Mouse (Mus musculus) hindbrain, embryonic 14.5 days (tissue): Measurements from ENCODE around the gene Hacl1. TPM values are rescaled to one million over a fixed set of nuclear protein-coding genes. Genes with fewer than 3 reads are reported as not detected.

Source experiments
- ATAC-seq: fragments of 200-750 bp; cut with Nextera tagmentation; 2 replicates; pipeline ENCODE4 v1.8.0; 2017; ENCODE audit warnings: moderate number of reproducible peaks, mild to moderate bottlenecking, moderate TSS enrichment, moderate library complexity; ENCODE audit not compliant: low FRiP score
- DNase-seq: peaks from one replicate; pipeline ENCODE4 v3.0.0-alpha.2; 2015; ENCODE audit warnings: low spot score
- H3K27ac ChIP-seq: fragments of 300-500 bp; sonication (generic); 2 replicates; pipeline ENCODE4 v1.5.1; 2014; ENCODE audit warnings: mild to moderate bottlenecking, moderate library complexity
- H3K27me3 ChIP-seq: fragments of 300-500 bp; sonication (generic); 2 replicates; pipeline ENCODE4 v1.6.1; 2014; ENCODE audit warnings: mild to moderate bottlenecking, low read length, mixed read lengths; ENCODE audit not compliant: control insufficient read depth, insufficient read depth
- H3K36me3 ChIP-seq: fragments of 300-500 bp; sonication (generic); replicated peaks from 2 replicates; pipeline ENCODE4 v1.6.1; 2014; ENCODE audit not compliant: control insufficient read depth, insufficient read depth
- H3K4me1 ChIP-seq: fragments of 300-500 bp; sonication (generic); replicated peaks from 2 replicates; pipeline ENCODE4 v1.6.1; 2014; ENCODE audit warnings: antibody characterized with exemption, low read length, mixed read lengths; ENCODE audit not compliant: control insufficient read depth, insufficient read depth
- H3K4me2 ChIP-seq: fragments of 300-500 bp; sonication (generic); replicated peaks from 2 replicates; pipeline ENCODE4 v1.6.1; 2014; ENCODE audit warnings: mild to moderate bottlenecking, moderate library complexity
- H3K4me3 ChIP-seq: fragments of 300-500 bp; sonication (generic); replicated peaks from 2 replicates; pipeline ENCODE4 v1.5.1; 2014; ENCODE audit warnings: mild to moderate bottlenecking, low read length
- H3K9ac ChIP-seq: fragments of 300-500 bp; sonication (generic); 2 replicates; pipeline ENCODE4 v1.6.1; 2014
- H3K9me3 ChIP-seq: fragments of 300-500 bp; sonication (generic); 2 replicates; pipeline ENCODE4 v1.6.1; 2016; ENCODE audit warnings: low read length; ENCODE audit not compliant: control insufficient read depth
- WGBS: fragments of 180-500 bp; shearing (Covaris S2); extraction: QIAGEN DNeasy Blood & Tissue Kit; methylation state at CpG from one replicate; pipeline ENCODE4 v1.1.7; 2014; 5-methylcytosine and 5-hydroxymethylcytosine counted together
- polyA plus RNA-seq: library from polyadenylated mRNA; unstranded; fragments of >200 nt; fragmentation: Nextera tagmentation; extraction: Ambion mirVana; gene quantifications from 2 replicates; pipeline ENCODE4 v1.2.1, GENCODE M21; 2014

Hacl1 gene
- polyA plus RNA-seq, 1 experiment from 2014 or later = 13.4 TPM

DNA sequence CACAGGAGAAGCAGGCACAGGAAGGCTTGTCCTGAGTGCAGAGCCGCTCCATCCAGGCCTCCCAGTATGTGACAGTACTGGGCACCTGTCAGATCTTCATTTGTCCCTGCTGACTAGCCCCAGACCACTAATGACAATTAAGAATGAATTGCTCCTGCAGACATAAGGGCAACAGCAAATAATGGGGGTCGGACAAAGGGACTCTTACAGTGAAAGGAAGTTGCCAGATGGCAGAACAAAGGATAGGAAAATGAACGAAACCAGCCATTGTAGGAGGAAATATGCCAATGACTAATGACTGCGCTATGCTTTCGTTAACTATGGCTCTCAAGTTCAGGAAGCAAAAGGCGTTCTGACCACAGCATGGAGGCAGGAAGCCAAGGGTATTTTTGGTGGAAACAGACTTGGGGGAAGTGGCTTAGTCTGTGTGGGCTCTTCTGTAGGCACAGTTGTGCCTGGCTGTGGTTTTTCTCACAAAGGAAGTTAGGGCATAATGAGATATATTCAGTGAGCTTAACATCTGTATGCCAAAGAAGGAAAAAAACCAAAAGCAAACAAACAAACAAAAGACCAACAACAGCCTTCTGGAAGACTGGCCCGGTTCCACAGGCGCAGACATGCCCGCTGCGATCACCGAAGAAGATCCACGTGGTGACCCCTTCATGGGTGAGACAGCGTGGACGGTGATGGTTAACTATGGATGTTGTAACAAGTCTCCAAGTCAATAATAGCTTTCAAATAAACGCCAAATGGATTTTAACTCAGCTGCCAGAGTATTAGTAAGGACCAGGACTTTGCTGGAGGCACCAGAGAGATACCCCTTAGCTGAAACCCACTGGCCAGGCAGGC is 28.8 kb upstream of the Hacl1 start:
- Histone ChIP-seq H3K4me1 (peaks cover 18% of the 10 kb centered on the region), H3K27me3 (no peaks in the 10 kb centered on the region), H3K4me3 (no peak overlapping the region), H3K27ac (peak overlapping the region; percentile 55), H3K4me2 (no peak overlapping the region), H3K9ac (no peak overlapping the region), H3K9me3 (no peaks in the 10 kb centered on the region), H3K36me3 (no peaks in the 10 kb centered on the region)
- DNase-seq = peak; percentile 30
- ATAC-seq = peak; percentile 58
- WGBS = 48% methylated on average over 15 of the region's 15 CpGs

DNA sequence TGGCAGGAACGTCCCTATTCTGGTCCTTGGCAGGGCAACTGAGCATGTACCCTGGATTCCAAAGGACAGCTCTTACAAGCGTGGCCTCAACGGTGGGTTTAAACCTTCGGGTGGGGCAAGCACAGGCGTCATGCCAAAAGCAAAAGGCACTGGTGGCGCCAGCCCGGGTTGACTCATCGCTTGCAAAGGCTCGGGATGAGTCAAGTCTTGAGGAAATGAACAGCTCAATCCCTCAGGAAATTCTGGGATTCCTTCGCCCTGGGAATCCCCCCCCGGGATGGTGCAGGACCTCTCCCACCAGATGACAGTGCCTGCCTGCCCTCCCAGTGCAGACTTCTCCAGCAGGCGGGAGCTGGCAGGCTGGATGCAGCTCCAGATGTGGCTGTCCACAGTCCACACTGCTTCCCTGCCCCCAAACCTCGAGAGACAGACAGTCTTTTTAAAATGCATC is 28.1 kb upstream of the Hacl1 start:
- no peak overlapping the region for H3K4me2 ChIP-seq
- no peaks in the 10 kb centered on the region for H3K9me3 ChIP-seq
- ATAC-seq = peak; percentile 26; the same call in 1 of the 2 replicates
- H3K4me1 ChIP-seq = peaks cover 24% of the 10 kb centered on the region
- H3K27ac ChIP-seq = peak overlapping the region; percentile 55
- 38% methylated on average over 13 of the region's 13 CpGs for WGBS
- no peaks in the 10 kb centered on the region for H3K27me3 ChIP-seq
- no peak overlapping the region for H3K9ac ChIP-seq
- no peak for DNase-seq
- H3K36me3 ChIP-seq = no peaks in the 10 kb centered on the region
- H3K4me3 ChIP-seq = no peak overlapping the region

DNA sequence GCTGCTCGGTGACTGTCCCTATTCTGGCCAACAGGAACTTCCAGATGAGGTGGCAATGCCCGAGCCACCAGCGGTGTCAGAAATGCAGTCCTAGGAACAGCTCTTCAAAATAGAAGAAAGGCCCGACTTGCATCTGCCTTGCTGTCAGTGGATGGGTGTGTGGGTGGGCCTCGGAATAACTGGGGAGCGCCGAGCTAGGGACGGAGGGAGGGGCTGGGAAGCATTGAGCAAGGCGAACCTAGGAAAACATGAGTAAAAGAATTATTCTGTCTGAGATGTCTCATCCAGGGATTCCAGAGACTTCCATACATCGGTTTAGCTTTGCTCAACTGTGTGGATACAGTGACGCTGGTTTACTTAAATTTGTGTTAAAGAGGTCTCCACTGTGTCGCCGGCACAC is 27.2 kb upstream of the Hacl1 start:
- ATAC-seq = no peak
- H3K4me3 ChIP-seq = no peak overlapping the region
- WGBS = 79% methylated on average over 13 of the region's 13 CpGs
- H3K4me2 ChIP-seq = no peak overlapping the region
- H3K36me3 ChIP-seq = no peaks in the 10 kb centered on the region
- no peaks in the 10 kb centered on the region for H3K9me3 ChIP-seq
- H3K4me1 ChIP-seq = peaks cover 31% of the 10 kb centered on the region
- no peaks in the 10 kb centered on the region for H3K27me3 ChIP-seq
- 0 out of 2 replicates have a peak overlapping the region, but pooled peaks have one; percentile 9 for H3K27ac ChIP-seq
- H3K9ac ChIP-seq = no peak overlapping the region
- no peak for DNase-seq

DNA sequence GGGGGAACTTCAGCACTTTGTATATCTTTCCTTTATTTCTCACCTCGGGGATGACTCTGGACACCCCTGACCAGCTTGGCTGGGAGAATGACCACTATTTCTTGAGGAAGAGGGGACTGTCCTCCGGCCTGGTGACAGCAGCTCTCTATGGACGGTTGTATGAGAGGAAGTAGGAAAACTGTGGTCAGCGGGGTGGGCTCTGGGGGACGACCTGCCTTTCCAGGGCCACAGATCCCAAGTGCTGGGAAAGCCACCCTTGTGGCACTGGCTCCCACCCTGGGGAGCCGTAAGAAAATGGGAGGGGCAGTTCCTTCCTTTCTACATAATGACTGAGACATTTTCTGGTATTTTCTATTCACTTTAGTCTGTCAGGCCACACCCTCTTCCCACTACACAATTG is 26.7 kb upstream of the Hacl1 start:
- Histone ChIP-seq H3K9me3 (no peaks in the 10 kb centered on the region), H3K4me3 (no peak overlapping the region), H3K36me3 (no peaks in the 10 kb centered on the region), H3K4me2 (no peak overlapping the region), H3K4me1 (peaks cover 37% of the 10 kb centered on the region), H3K9ac (no peak overlapping the region), H3K27ac (no peak overlapping the region), H3K27me3 (no peaks in the 10 kb centered on the region)
- no peak for ATAC-seq
- DNase-seq = no peak
- 93% methylated on average over 6 of the region's 6 CpGs for WGBS

GRCm38 (mm10) chr14:31666931-31667705 is 26.0 kb upstream of the Hacl1 start:
- Histone ChIP-seq H3K9me3 (no peaks in the 10 kb centered on the region), H3K4me1 (peaks cover 43% of the 10 kb centered on the region), H3K9ac (no peak overlapping the region), H3K4me3 (no peak overlapping the region), H3K27ac (no peak overlapping the region), H3K4me2 (no peak overlapping the region), H3K27me3 (no peaks in the 10 kb centered on the region), H3K36me3 (no peaks in the 10 kb centered on the region)
- ATAC-seq = no peak
- DNase-seq = no peak
- 96% methylated on average over 28 of the region's 28 CpGs for WGBS

DNA sequence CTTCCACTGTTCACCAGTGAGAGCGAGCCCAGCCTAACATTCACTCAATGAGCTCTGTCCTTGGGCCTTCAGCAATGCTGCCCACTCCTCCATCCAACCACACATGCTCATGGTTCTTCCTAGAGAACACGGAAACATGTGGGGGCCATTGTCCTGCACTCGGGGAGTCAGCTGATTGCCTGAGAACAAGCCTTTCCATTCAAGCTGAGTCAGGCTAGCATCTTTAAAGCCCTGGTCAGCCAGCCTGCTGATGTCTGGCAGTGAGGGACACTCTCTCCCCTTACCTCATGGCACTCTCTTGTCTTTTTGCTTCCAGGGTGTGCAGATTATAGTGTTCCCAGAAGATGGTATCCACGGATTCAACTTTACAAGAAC is 24.5 kb upstream of the Hacl1 start:
- no peak for DNase-seq
- H3K9ac ChIP-seq = no peak overlapping the region
- no peak overlapping the region for H3K4me2 ChIP-seq
- H3K27ac ChIP-seq = 0 out of 2 replicates have a peak overlapping the region, but pooled peaks have one; percentile 27
- H3K4me3 ChIP-seq = no peak overlapping the region
- H3K9me3 ChIP-seq = no peaks in the 10 kb centered on the region
- no peaks in the 10 kb centered on the region for H3K36me3 ChIP-seq
- 75% methylated on average over 4 of the region's 4 CpGs for WGBS
- H3K4me1 ChIP-seq = peaks cover 50% of the 10 kb centered on the region
- H3K27me3 ChIP-seq = no peaks in the 10 kb centered on the region
- no peak for ATAC-seq

- Histone ChIP-seq H3K9ac (no peak overlapping the region), H3K27ac (0 out of 2 replicates have a peak overlapping the region, but pooled peaks have one; percentile 27), H3K36me3 (no peaks in the 10 kb centered on the region), H3K4me2 (no peak overlapping the region), H3K27me3 (no peaks in the 10 kb centered on the region), H3K4me3 (no peak overlapping the region), H3K4me1 (peaks cover 55% of the 10 kb centered on the region), H3K9me3 (no peaks in the 10 kb centered on the region)
- ATAC-seq (no peak), DNase-seq (no peak)
- WGBS = 67% methylated on average over 12 of the region's 12 CpGs
These were observed 23.9 kb upstream of the Hacl1 start for GRCm38 (mm10) chr14:31664903-31665565.

- Histone ChIP-seq H3K27ac (peak overlapping the region; percentile 96), H3K9ac (no peak overlapping the region), H3K9me3 (no peaks in the 10 kb centered on the region), H3K4me1 (peaks cover 54% of the 10 kb centered on the region), H3K4me2 (no peak overlapping the region), H3K36me3 (no peaks in the 10 kb centered on the region), H3K4me3 (no peak overlapping the region), H3K27me3 (no peaks in the 10 kb centered on the region)
- WGBS = 51% methylated on average over 18 of the region's 18 CpGs
- DNase-seq = no peak
- ATAC-seq = no peak
These were observed 23.2 kb upstream of the Hacl1 start for GRCm38 (mm10) chr14:31664100-31664902.
